16 mouse cellular contexts compared by ENCODE assay signal in the genomic region with DNA sequence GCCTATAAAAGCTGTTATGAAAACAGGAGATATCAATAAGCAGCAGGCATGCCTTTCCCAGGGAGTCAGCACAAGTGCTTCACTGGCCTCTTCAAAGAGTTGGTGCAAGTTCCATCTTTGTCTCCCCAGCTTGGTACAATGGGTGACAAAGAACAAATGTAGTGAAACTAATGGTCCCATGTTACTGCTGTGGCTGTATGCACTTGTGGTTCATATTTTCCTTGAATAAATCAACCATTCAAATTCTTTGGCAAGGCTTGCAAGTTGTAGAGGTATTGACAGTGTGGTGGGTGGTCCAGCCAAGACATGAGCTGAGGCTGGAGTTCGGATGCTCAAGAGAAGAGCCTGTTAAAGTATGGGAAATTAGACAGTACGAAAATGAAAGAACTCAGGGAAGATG.
"Had no signal": no experiment of that assay in that cellular context is flagged by ENCODE, and none has a peak within 500 bp of the region (broad histone marks: within the 10 kb centered on the region; RNA-seq: fewer than 3 reads in every experiment).

No protein-coding gene starts in this region.

- H3K4me1 ChIP-seq: neural tube, embryonic 13.5 days; neural tube, embryonic 15.5 days; stomach, embryonic 15.5 days had no signal

- H3K27me3 ChIP-seq: neural tube, embryonic 13.5 days; neural tube, embryonic 15.5 days; stomach, embryonic 15.5 days had no signal

- DNase-seq: retina, postnatal 1 day; right cerebral cortex, adult 18-20 months; right cerebral cortex, postnatal 14 days; right cerebral cortex, postnatal 25 days; right cerebral cortex, postnatal 4 days; spleen, adult 18-20 months; thymus, adult 18-20 months; thymus, adult 2 months; thymus, postnatal 14 days; thymus, postnatal 25 days; thymus, postnatal 36 days; thymus, postnatal 4 days had no signal

- H3K4me2 ChIP-seq: neural tube, embryonic 13.5 days; neural tube, embryonic 15.5 days; stomach, embryonic 15.5 days had no signal

- H3K9ac ChIP-seq: neural tube, embryonic 13.5 days; neural tube, embryonic 15.5 days; stomach, embryonic 15.5 days had no signal

- H3K27ac ChIP-seq: neural tube, embryonic 13.5 days; neural tube, embryonic 15.5 days; stomach, embryonic 15.5 days; stomach, postnatal 0 days had no signal

- H3K36me3 ChIP-seq: neural tube, embryonic 13.5 days; neural tube, embryonic 15.5 days; stomach, embryonic 15.5 days had no signal

- H3K4me3 ChIP-seq: neural tube, embryonic 13.5 days; neural tube, embryonic 15.5 days; stomach, embryonic 15.5 days had no signal

- H3K9me3 ChIP-seq: neural tube, embryonic 13.5 days; neural tube, embryonic 15.5 days; stomach, embryonic 15.5 days had no signal
